Mouse (Mus musculus): ENCODE data around the gene Aox2. TPM values are rescaled to one million over a fixed set of nuclear protein-coding genes. Genes with fewer than 3 reads are reported as not detected.

Gene Aox2
- total RNA-seq, 2 experiments from 2014 or later, result 0.05 TPM

- intact Hi-C loops (cut with DNase I), result no loop called here
- DNase-seq, result no peak
Observed at GRCm38 (mm10) chr1:58284505-58284904, 6.4 kb downstream of the Aox2 start.

DNA sequence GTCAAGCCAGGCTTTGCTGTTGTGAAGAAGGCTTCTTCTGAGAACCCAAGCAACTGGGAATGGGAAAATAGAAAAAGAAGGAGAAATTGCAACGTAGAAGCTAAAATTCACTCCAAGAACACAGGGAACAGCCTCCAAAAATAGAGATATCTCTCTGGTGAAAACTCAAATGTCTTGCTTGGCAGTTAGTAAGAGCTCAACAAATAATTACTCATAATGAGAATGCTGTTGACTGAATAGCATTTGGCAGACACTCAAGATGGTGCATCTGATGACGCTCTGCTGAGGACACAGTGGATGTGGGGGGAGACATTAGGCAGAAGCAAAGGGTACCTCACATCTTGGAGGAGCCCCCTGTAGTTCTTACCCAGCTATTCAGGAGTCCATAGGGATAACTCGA lies 10.0 kb downstream of the Aox2 start:
- intact Hi-C loops (cut with DNase I), result no loop called here
- DNase-seq, result no peak

DNA sequence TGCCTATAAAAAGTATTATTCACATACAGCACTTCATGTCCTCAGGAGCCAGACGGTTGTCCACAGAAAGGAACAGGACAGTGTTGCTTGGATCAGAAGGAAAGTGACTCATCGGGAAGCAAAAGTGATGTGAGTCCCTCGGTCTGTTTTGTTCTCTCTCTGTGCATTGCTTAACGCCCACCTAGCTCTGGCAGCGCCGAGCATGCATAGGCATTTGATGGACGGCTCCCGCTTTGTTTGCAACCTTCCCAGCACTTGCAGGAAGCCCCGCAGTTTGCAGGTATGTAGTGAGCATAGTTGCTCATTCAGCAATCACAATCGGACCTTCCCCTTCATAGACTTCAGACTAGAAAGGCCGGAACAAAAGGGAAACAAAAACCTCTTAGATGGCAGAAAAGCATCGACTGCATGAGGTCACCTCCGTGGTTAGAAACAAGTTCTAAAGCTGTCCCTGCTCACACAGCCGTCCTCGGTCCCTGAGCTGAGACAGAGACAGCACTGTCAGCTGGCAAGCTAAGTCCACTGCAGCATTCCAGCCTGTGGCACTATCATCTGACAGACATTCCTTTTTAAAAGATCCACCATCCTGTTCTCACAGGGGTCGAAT lies 11.8 kb downstream of the Aox2 start:
- intact Hi-C loops (cut with DNase I), result no loop called here
- peak; percentile 12 to 18 for DNase-seq

DNA sequence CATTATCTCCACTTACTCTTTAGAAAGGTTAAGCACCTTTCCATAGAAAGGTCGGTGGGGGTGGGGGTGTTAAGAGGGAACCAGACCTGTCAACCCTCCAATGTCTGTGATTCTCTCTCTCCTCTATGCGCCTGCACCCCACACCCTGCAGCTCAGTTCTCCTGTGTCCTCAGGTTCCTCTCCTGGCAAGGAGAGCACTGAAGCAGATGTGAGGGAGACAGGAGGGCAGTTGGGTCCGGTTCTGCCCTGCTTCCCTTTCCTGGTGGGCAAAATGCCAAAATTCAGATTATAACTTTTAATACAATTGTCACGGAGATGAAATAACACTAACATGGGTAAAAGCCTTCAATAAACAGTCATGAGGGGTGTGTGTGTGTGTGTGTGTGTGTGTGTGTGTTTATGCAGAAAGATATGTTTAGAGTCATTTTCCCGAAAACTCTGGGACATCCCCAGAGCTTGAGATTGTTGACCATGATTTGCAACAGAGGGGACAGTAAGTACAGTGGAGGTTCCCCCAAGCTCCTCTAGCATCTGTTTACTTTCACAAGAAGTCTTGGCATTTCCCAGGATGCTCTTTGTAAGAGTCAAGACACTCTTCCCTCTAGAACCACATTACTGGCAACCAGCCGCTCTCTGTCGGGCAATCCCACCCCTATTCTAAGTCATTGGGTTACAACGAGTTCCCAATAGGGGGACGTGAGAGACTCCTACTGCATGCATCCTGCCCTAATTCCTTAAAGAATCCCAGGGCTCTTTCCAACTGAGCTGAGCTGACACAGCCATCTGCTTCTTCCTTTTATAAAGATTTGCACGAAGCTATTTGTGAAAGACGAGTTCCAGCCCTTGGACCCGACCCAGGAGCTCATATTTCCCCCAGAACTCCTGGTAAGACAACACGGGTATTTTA lies 13.5 kb downstream of the Aox2 start:
- DNase-seq, result peak; percentile 35 to 46
- intact Hi-C loops (cut with DNase I), result no loop called here

DNA sequence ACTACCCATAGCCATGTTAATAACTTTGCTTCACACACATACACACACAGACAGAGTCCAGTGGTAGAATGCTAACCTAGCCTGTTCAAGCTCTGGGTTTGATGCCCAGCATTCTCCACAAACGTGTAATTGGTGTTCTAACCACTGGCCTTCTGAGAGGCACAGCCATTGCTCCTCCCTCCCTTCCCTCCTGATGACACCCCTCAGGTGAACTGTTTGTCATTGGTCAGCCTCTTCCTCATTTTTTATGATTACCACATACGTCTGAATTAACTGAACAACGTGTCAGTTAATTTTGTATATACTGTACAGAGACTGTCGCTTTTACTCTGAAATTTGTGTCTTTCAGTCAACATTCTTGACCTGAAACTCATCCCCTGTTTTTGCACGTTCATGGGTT lies 16.6 kb downstream of the Aox2 start:
- intact Hi-C loops (cut with DNase I), result no loop called here
- no peak for DNase-seq

DNA sequence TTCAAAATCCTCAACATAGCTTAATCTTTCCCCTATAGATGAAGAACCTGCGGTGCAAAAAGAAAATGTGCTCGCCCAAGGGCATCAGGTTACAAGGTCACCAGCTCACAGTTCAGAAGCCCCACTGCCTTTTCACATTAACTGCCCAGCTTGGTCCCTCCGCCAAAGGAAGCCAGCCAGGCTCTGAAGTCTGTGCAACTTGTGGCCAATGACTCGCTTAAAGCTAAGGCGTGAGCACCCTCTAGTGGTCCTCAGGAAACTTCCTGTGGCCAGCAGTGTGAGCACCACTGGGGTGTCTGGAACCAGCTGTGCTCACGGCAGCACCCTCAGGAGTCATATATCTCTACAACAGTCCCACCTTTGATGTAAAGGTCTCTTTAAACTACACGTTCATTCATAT lies 18.2 kb downstream of the Aox2 start:
- intact Hi-C loops (cut with DNase I), result loop anchor here (1.0 to 2.0 kb wide), 2 partner anchors 139 to 871 kb away; no protein-coding TSS in a partner anchor
- peak; percentile 83 to 86 for DNase-seq

DNA sequence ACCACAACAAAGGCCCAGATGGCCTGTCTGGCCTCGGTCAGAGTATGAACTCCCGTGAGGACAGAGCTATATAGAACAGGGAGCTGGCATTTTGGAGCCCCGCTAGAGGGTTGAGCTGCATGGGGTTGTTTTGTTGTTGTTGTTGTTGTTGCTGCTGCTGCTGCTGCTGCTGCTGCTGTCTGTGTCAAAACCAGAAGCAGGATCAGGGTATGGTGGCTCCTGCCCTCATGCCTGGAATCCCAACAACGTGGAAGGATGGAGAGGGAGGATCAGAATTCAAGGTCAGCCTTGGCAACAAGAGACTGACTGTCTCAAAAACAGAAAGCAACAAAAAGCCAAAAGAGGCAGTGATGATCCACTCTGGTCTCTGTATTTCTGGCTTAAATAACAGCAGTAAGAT lies 18.7 kb downstream of the Aox2 start:
- intact Hi-C loops (cut with DNase I), result loop anchor here (1.0 to 2.0 kb wide), 2 partner anchors 140 to 872 kb away; no protein-coding TSS in a partner anchor

DNA sequence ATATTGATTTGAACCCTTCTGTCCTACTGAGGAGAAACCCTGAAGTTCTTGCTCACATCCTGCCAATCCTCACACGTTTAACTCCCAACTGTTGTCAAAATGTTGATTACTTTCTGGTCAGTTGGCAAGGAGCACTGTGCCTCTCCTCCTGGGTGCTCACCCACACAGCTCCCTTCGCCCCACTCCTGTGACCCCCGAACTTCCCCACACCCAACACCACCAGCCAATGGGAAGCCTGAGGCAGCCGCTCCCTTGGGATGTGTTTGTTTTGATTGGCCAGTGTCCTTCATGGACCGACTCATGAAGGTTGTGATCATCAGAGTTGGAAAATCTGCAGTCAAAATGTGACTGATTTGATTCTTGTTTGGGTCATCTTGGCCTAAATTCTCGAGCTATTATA lies 20.2 kb downstream of the Aox2 start:
- DNase-seq, result peak; percentile 15 to 35
- intact Hi-C loops (cut with DNase I), result no loop called here

More for the DNA sequence above, 18.7 kb downstream of the Aox2 start:
- DNase-seq, result no peak

GRCm38 (mm10) chr1:58301073-58301472 lies 22.9 kb downstream of the Aox2 start:
- intact Hi-C loops (cut with DNase I), result loop anchor here (10.0 kb wide), 1 partner anchor 94 kb away; the partner anchor contains the start of gene Bzw1
- DNase-seq, result no peak

GRCm38 (mm10) chr1:58302015-58302414 lies 23.9 kb downstream of the Aox2 start:
- no peak for DNase-seq
- intact Hi-C loops (cut with DNase I), result loop anchor here (10.0 kb wide), 1 partner anchor 93 kb away; the partner anchor contains the start of gene Bzw1

DNA sequence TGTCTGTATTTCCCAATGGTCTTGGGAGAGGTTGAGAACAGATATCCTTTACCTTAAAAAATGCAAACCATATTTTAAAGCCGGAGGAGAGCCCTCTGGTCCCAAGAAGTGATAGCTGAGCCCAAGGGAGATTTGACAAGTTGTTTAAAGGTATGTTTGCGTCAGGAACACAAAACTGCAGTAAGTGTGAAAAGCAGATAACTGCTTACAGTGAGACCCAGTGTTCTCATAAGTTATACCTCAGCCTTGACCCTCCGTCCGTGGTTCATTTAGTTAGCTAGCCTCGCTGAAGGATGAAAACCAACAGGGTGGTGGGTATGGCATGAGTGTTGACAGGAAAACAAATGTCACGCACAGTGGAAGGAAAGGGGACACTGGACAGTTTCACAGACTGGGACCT lies 24.9 kb downstream of the Aox2 start:
- no peak for DNase-seq
- intact Hi-C loops (cut with DNase I), result loop anchor here (10.0 kb wide), 1 partner anchor 92 kb away; the partner anchor contains the start of gene Bzw1

- intact Hi-C loops (cut with DNase I), result loop anchor here (10.0 kb wide), 1 partner anchor 91 kb away; the partner anchor contains the start of gene Bzw1
- DNase-seq, result peak; percentile 58 to 67
Observed at GRCm38 (mm10) chr1:58303726-58304125, 25.6 kb downstream of the Aox2 start.

- DNase-seq, result peak; percentile 52 to 64
- intact Hi-C loops (cut with DNase I), result loop anchor here (10.0 kb wide), 1 partner anchor 91 kb away; the partner anchor contains the start of gene Bzw1
Observed at GRCm38 (mm10) chr1:58304296-58304695, 26.2 kb downstream of the Aox2 start.

- intact Hi-C loops (cut with DNase I), result loop anchor here (10.0 kb wide), 1 partner anchor 88 kb away; the partner anchor contains the start of gene Bzw1
Observed at GRCm38 (mm10) chr1:58307181-58307580, 29.1 kb downstream of the Aox2 start.

GRCm38 (mm10) chr1:58308594-58308993 lies 30.5 kb downstream of the Aox2 start:
- DNase-seq, result no peak
- intact Hi-C loops (cut with DNase I), result loop anchor here (10.0 kb wide), 1 partner anchor 86 kb away; the partner anchor contains the start of gene Bzw1

More at GRCm38 (mm10) chr1:58307181-58307580, 29.1 kb downstream of the Aox2 start:
- no peak for DNase-seq

GRCm38 (mm10) chr1:58309853-58310252 lies 31.7 kb downstream of the Aox2 start:
- intact Hi-C loops (cut with DNase I), result loop anchor here (10.0 kb wide), 1 partner anchor 85 kb away; the partner anchor contains the start of gene Bzw1

GRCm38 (mm10) chr1:58311221-58311864 lies 33.2 kb downstream of the Aox2 start:
- intact Hi-C loops (cut with DNase I), result no loop called here
- DNase-seq, result no peak

More at GRCm38 (mm10) chr1:58309853-58310252, 31.7 kb downstream of the Aox2 start:
- DNase-seq, result no peak

GRCm38 (mm10) chr1:58313173-58313572 lies 35.0 kb downstream of the Aox2 start:
- intact Hi-C loops (cut with DNase I), result no loop called here
- DNase-seq, result no peak

DNA sequence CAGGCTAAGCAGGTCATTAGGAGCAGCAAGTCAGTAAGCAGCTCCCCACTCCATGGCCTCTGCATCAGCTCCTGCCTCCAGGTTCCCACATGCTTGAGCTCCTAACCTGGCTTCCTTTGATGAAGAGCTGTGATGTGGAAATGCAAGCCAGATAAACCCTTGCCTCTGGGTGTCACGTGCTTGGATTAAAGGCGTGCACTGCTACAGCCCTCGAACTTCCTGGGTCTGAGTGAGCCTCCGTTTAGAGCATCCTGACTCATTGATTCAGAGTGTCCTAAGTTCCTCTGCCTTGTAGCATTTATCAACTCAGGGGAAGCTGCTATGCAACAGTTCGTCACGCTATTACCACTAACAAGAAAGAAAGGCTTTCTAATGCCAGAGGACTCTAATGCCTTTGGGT lies 37.4 kb downstream of the Aox2 start:
- DNase-seq, result no peak
- intact Hi-C loops (cut with DNase I), result no loop called here

- DNase-seq, result no peak
- intact Hi-C loops (cut with DNase I), result no loop called here
Observed at GRCm38 (mm10) chr1:58333222-58333621, 55.1 kb downstream of the Aox2 start.

GRCm38 (mm10) chr1:58339901-58340300 lies 61.8 kb downstream of the Aox2 start:
- intact Hi-C loops (cut with DNase I), result no loop called here
- DNase-seq, result no peak

All from heart, postnatal 10 days (tissue).